Mouse (Mus musculus) heart, postnatal 36 days (tissue): Measurements from ENCODE around the gene Hoxd3. TPM values are rescaled to one million over a fixed set of nuclear protein-coding genes. Genes with fewer than 3 reads are reported as not detected.

Experiments
- DNase-seq, 2 experiments: peaks; one replicate each; pipeline ENCODE4 v3.0.0; 2021 to 2022
- intact Hi-C: fragments of 180-260 bp; cut with DNase I; formaldehyde crosslinking; loops from one replicate; pipeline ENCODE4 v1.15.1; 2025
- total RNA-seq, 2 experiments: library from RNA; stranded (reverse); gene quantifications; 2 replicates each; pipeline ENCODE4 v1.2.3; 2021

Hoxd3 gene
- not detected for total RNA-seq

DNA sequence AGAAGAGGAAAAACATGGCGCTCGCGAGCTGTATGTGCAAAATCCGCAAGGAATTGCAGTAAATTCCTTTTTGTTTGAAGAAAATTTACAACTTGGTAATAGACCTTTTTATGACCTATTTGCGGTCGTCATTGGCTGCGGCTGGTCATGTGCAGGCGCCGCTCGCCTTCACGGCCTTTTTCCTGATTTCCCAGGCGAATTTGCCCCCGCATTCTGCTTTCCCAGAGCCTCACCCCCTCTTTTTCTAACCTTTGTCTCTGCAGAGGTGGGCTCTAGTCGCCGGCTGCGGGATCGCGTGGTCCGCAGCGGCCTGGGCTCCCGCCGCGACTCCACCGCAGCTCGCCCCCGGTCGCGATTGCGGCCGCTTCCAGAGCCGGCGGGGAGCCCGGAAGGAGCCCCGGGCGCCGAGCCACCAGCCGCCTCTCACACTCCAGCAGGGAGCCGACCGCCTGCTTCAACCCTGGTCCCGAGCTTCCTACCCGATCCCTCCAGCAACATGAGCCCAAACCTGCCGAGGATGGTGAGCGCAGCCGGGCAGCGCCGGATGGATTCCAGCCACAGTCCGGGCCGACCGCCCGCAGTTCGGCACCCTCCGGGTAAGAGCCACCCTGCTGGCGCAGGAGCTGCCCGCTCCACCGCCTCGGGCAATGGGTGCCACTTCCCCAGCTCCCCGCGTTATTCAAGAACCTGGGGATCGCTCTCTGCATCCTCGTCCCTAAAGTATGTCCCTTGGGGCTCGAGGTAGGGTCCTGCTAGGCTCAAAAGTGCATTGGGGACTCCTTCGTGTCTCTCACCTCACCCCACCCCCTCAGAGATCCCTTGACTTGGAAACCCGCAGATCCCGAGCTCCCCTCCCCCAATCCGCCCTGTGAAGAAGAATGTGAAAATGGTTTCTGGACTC lies at the start of gene Hoxd3, which contains the start of gene Hoxd4:
Gene Hoxd3 (plus strand): TSS at position 207 of the 901 bp plus-strand sequence.
Gene Hoxd4 (plus strand): TSS at position 209 of the 901 bp plus-strand sequence.
- intact Hi-C loops: no loop called here
- no peak for DNase-seq

DNA sequence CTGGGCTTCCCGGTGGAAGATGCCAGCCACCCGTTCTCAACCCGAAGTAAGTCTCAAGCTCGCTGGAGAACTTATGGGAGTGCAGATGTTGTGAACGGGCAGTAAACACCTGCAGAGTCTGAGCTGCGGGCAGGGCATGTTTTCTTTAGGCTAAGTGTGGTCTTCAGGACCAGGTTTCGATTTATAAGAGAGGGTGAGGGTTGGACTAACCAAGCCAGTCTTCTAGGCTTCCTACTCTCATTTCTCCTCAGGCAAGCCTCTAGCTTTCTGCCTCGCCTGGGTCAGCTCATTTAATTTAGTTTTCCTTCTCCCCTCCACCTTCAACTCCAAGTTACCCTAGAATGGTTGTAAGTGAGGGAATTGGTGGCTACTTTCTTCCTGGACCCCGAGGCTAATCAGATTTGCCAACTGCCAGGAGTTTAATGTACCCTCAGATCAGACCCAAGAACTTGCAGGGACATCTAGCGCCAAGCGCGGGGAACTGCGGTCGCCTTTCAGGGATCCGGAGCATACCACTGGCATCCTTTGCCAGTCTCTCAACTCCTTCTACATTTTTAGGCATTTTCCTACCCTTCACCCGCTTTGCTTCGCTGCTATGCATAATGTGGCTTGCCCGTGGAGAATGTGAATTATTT lies 48.3 kb upstream of the Hoxd3 start:
- intact Hi-C loops: loop anchor here (5.0 kb wide), 1 partner anchor 86 kb away; the partner anchor contains the start of gene Lnpk
- DNase-seq: no peak

DNA sequence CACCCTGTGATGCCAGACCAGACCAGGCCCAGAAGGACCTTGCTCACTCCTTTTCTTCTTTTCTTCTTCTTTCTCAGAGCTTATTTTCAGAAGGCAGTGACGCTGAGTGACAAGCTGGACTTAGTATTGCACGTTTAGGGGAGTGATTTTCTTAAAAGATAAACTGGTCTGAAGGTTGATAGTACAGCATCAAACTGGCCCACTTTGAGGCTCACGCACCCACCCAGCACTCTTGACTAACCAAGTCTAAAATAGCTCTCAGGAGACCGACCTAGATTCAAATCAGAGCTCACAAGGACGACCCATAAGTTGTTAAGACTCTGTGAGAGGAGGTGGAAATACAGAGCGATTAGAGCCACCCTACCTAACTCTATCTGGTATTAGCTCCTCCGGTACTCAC lies 45.3 kb upstream of the Hoxd3 start:
- intact Hi-C loops: no loop called here
- DNase-seq: no peak

DNA sequence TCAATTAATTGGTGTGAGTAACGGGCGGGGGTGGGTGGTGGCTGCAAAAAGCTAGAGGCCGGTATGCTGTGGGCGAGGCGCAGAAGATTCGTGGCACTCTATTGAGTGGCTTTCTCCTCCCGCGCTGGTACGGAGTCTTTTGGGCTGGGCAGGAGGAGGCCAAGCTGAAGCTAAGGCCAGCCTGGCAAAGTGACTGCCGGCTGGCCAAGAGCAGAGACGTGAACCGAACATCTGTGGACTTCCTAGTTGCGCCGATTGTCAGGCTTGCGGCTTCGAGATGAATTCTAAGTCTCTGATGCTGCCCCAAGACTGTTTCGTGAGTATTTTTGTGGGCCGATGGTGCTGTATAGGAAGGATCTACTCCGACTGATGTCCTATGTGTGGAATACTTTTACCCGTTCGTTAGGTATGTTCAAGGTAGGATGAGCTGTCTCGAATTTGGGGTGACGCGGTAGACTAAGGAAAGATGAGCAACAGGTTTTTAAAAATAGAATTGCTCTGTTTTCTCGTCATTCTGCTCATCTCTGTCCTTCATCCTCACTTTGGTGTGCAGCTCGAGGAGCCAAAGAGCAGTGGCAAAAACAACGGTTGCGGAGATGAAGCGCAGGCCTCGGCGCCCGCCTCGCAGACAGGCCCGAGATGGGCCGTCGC lies 44.4 kb upstream of the Hoxd3 start:
- intact Hi-C loops: no loop called here
- no peak for DNase-seq

DNA sequence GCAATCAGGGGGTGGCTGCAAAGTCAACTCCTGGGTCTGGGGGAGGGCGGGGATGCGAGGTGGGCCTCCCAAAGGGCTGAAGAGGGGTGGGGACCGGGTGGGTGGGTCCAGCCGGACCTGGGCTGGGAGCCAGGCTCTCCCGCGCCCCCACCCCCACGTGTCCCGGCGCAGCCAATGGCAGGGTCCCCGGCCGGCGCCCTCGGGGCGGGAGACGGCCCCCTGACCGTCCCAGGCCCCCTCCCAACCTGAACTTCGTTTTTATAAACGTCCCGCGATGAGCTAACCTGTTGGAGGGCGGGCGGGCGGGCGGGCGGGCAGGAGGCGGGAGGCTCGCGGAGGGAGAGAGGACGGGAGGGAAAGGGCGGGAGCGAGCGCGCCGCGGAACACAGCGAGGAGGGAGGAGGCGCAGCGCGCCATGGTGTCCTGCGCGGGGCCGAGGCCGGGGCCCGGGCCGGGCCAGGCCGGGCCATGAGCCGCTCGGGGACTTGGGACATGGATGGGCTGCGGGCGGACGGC lies 43.8 kb upstream of the Hoxd3 start, which contains the start of gene Hoxd13:
Gene Hoxd13 (plus strand): TSS at position 469 of the 516 bp plus-strand sequence.
- intact Hi-C loops: no loop called here
- no peak for DNase-seq

DNA sequence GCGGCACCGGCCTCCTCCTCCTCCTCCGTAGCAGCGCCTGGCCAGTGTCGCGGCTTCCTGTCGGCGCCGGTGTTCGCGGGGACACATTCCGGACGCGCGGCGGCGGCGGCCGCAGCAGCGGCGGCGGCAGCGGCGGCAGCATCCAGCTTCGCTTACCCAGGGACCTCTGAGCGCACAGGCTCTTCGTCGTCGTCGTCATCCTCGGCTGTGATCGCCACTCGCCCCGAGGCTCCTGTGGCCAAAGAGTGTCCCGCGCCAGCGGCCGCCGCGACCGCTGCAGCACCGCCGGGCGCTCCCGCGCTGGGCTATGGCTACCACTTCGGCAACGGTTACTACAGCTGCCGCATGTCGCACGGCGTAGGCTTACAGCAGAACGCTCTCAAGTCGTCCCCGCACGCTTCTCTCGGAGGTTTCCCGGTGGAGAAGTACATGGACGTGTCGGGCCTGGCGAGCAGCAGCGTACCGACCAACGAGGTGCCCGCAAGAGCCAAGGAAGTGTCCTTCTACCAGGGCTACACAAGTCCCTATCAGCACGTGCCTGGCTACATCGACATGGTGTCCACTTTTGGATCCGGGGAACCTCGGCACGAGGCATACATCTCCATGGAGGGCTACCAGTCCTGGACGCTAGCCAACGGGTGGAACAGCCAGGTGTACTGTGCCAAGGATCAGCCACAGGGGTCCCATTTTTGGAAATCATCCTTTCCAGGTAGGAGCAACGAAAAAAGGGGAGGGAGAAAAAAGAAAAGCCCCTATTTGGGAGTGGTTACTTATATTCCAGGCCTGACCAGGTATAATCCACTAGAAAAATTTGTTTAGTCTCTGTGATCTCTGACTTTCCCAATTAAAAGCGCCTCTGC lies 43.1 kb upstream of the Hoxd3 start:
- intact Hi-C loops: no loop called here
- DNase-seq: no peak

DNA sequence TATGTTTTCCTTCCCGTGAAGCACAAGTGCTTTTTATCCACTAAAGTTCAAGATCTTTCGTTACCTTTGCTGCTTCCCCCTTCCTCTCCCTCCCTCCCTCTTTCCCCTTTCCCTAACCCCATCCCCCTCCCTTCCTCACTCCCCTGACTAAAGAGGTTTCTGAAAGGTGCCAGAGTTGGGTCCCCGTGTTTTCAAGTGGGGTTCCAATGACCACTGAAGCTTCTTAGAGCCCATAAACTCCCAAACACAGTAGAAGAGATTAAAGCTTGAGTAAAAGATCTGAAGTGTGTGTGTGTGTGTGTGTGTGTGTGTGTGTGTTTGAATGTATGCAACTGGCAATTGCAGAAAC lies 42.5 kb upstream of the Hoxd3 start:
- intact Hi-C loops: no loop called here
- DNase-seq: no peak

DNA sequence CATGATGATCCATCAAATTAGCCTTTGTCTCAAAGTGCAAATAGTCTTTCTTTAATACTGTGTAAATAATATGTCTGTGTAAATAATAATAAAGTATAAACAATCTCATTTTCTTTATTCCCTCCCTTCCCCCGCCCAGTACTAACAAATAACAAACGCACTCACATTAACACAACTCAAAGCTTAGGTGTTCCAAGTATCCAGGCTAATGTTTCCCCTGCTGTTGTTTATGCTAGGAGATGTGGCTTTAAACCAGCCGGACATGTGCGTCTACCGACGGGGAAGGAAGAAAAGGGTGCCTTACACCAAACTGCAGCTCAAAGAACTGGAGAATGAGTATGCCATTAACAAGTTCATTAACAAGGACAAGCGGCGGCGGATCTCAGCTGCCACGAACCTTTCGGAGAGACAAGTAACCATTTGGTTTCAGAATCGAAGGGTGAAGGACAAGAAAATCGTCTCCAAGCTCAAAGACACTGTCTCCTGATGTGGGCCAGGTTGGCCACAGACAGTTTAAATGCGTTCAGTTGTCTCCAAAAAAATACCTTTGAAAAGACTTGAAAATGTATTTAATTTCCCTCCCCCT lies 42.0 kb upstream of the Hoxd3 start:
- intact Hi-C loops: loop anchor here (5.0 kb wide), 2 partner anchors 602 to 1087 kb away; partner anchors contain the start of gene Chrna1
- DNase-seq: no peak

DNA sequence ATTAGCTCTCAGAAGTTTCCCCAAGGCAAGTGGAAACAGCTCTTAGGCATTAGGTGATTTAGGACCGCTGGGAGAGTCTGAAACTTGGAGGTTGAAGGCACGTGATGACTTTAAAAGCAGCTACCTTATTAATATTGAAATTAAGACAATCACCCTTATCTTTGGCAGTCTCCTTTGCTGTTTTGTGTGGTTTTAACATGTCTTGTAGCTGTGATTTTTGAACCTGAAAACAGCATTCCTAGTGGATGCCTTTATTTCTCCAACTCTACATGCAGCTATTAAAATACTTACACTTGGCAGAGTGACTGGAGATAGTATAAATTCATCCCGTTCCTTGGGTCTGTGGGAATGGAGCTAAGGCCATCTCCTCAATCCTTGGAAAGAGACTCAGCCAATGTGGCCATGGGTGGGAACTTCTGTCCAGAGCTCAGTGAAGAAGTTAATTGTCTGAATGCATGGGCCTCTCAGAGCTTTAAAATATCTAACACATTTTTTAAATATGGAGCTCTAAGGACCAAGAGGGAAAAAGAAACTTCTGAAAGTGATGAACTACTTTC lies 41.0 kb upstream of the Hoxd3 start:
- DNase-seq: no peak
- intact Hi-C loops: loop anchor here (5.0 kb wide), 2 partner anchors 603 to 1088 kb away; partner anchors contain the start of gene Chrna1

DNA sequence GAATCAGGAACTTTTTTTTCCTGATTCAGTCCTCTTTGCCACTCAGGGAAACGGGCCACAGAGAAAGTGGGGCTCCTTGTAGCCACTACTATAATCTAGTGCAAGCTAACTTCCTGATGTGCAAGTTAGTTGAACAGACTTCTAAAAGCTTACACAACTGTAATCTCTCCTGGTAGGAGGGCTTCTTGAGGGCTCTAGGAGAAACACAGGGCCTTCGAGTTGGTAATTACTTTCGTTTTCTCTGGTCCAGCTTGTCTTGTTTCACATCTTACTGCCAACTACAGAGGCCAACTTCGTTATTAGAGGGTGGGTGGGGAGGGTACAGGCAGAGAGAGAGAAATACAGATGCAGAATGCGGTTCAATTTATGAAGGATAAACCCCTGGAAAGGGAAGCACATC lies 39.9 kb upstream of the Hoxd3 start:
- intact Hi-C loops: loop anchor here (5.0 kb wide), 2 partner anchors 605 to 1090 kb away; partner anchors contain the start of gene Chrna1
- DNase-seq: no peak

DNA sequence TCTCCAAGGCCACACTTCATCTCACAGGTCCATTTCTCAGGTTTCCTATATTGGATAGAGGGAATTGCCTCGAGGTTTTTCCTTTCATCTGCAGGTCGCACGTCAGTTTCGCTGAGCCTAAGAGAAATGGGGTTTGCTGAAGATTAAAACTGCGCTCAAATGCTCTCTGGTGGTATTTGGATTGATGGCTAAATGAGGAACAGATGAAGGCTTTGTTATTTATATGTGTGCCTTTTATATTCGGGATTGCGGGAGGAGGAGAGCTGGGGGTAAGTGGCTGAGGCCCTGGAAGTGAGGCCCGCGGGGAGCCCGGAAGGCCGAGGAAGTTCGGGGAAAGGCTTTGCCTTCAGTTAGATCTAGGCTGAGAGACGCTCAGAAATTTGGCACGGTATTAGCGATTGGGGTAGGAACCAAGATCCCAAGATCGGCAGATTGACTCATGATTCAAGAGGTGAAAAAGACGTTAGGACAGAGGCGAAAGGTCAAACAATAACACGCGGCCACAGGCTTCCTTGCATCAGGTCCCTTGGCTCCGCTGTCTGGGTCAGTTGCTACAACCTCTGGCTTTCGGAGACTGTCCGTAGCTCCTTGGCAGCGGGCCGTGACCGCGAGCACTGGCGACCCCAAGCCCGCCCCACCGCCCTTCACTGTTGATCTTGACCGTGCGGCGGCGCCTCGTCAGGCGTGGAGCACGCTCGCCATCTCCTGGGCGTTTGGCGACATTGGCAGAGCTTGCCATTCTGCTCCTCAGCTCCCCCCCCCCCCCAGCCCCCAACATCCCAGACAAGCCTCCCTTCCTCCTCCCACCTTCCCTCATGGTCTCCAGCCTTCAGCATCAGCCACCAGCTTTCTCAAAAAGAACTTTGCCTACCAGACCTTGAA lies 39.0 kb upstream of the Hoxd3 start:
- peak in 1 of 2 experiments; percentile 59 for DNase-seq
- intact Hi-C loops: loop anchor here (1.0 to 5.0 kb wide), 3 partner anchors 605 to 1090 kb away; partner anchors contain the start of gene Chrna1

DNA sequence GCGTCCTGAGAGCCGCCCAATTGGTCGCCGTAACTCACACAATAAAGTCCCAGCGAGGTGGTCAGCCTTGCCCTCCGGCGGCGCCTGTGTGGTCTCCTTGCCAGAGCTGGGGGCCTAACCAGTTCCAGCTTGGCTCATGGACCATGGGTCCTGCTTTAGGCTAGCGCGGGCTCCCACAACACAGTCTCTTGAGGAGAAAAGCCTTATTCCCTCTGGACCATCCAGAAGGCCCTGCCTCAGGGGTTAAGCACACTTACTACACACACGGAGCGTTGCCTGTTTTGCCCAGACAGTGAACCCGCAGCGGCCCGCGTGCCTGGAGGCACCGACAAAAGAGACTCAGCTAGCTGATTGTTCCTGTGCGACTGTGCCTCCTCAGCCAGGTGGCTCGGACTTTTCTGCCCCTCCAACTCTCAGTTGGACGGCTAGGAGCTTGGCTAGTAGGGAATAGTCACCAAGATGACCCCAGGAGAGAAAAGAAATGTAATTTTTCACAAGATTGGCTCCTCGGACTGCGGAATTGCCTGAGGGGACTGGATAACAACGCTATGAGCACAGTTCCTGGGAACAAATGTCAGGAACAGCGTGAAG lies 37.8 kb upstream of the Hoxd3 start:
- intact Hi-C loops: loop anchor here (1.0 to 5.0 kb wide), 3 partner anchors 607 to 1092 kb away; partner anchors contain the start of gene Chrna1
- no peak for DNase-seq

DNA sequence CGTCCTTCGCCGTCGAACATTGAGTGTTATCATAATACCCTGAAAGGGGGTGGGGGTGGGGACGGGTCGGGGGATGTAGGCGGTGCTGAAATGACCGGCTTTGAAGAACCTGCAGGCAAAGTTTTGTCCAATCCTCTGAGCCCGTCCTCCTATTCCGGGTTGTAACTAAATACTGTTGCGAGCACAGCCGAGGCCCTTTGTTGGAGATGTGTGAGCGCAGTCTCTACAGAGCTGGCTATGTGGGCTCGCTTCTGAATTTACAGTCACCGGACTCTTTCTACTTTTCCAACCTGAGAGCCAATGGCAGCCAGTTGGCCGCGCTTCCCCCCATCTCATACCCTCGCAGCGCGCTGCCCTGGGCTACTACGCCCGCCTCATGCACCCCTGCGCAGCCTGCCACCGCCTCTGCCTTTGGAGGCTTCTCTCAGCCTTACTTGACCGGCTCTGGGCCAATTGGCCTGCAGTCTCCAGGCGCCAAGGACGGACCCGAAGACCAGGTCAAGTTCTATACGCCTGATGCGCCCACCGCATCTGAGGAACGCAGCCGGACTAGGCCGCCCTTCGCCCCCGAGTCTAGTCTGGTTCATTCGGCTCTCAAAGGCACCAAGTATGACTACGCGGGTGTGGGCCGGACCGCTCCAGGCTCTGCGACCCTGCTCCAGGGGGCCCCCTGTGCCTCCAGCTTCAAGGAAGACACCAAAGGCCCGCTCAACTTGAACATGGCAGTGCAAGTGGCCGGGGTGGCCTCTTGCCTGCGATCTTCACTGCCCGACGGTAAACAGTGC lies 36.7 kb upstream of the Hoxd3 start, which contains the start of gene Hoxd12:
Gene Hoxd12 (plus strand): TSS at position 133 of the 785 bp plus-strand sequence.
- intact Hi-C loops: loop anchor here (5.0 kb wide), 2 partner anchors 608 to 1093 kb away; partner anchors contain the start of gene Chrna1
- DNase-seq: no peak

DNA sequence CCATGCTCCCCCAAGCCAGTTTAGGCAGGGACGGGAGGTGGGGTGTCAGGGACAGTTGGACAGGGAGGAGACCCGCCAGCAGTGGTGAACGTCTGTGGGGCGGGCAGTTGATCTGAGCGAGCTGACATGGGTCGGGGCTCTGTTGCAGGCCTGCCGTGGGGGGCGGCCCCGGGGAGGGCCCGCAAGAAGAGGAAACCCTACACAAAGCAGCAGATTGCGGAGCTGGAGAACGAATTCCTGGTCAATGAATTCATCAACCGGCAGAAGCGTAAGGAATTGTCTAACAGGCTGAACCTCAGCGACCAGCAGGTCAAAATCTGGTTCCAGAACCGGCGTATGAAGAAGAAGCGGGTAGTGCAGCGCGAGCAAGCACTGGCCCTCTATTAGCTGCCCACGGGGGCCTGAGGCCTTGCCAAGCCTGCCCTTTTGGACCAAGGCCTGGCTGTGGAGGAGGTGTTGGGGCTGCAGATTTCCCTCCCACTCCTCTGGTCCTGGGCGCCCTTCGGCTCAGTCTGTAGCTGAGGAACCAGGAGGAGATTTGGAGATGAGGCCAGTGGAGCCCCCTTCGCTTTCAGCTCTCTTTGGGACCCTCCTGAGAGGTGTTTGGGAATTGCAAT lies 36.0 kb upstream of the Hoxd3 start:
- intact Hi-C loops: no loop called here
- DNase-seq: no peak

DNA sequence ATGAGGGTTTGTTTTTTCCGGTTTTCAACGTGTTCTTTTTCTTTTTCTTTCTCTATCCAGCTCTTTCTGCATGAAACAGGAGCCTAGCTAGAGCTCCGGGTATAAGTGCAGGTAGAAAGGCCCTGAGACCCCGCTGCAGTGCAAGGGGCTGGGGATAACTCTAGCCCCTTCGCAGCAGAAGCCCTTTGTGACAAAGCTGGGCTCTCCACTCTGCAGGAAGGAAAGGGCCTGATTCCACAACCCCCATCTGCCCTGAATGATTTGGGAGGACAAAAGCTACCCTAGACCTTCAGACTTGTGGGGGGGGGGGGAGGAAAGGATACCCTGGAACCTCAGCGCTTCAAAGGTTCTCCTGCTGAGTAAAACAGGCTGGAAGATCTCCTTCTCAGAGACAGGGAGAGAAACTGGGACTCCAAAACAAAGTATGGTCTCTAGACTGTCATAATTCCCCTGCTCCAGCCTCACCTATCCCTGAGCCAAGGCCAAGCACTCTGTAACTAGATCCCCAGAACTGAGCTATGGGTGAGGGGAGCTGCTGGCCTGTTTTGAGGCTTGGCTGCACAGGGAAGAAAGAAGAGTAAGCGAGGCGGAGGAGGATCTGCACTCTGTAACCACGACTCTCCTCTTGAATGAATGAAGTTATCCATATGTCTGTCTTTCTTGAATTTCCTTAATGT lies 35.2 kb upstream of the Hoxd3 start:
- intact Hi-C loops: no loop called here
- no peak for DNase-seq

DNA sequence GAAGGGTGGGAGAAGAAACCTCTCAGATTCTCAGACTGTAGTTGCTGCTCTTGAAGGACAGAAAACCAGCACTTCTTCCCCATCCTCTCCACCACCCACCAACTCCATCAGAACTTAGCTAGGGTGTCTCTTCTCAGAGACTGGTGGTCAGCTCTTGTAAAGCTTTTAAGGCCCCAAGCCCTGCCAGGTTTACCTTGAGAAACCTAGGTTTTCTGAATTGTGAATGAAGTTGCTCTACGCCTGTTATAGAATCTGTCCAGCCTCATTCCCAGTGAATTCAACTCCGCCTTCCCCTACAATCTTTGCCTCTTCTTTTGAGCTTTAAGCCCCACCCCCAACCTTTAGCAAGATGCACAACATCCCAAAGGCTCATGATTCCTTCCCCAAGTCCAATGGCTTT lies 34.6 kb upstream of the Hoxd3 start:
- intact Hi-C loops: no loop called here
- no peak for DNase-seq
